Mouse (Mus musculus) hindbrain, embryonic 13.5 days (tissue): Measurements from ENCODE around the gene Ptgfrn. TPM values are rescaled to one million over a fixed set of nuclear protein-coding genes. Genes with fewer than 3 reads are reported as not detected.

Experiments used
- ATAC-seq: fragments of 200-750 bp; cut with Nextera tagmentation; 2 replicates; pipeline ENCODE4 v1.8.0; 2017; ENCODE audit warnings: moderate TSS enrichment; ENCODE audit not compliant: low FRiP score
- H3K27ac ChIP-seq: fragments of 300-500 bp; sonication (generic); 2 replicates; pipeline ENCODE4 v1.5.1; 2015; ENCODE audit warnings: inconsistent platforms, mild to moderate bottlenecking, moderate library complexity
- H3K27me3 ChIP-seq: fragments of 300-500 bp; sonication (generic); 2 replicates; pipeline ENCODE4 v1.6.1; 2015; ENCODE audit warnings: mild to moderate bottlenecking, inconsistent platforms
- H3K36me3 ChIP-seq: fragments of 300-500 bp; sonication (generic); 2 replicates; pipeline ENCODE4 v1.6.1; 2015; ENCODE audit warnings: mild to moderate bottlenecking, inconsistent platforms
- H3K4me1 ChIP-seq: fragments of 300-500 bp; sonication (generic); replicated peaks from 2 replicates; pipeline ENCODE4 v1.6.1; 2015; ENCODE audit warnings: inconsistent platforms
- H3K4me2 ChIP-seq: fragments of 300-500 bp; sonication (generic); 2 replicates; pipeline ENCODE4 v1.6.1; 2015; ENCODE audit warnings: inconsistent platforms, mild to moderate bottlenecking, moderate library complexity
- H3K4me3 ChIP-seq: fragments of 300-500 bp; sonication (generic); 2 replicates; pipeline ENCODE4 v1.5.1; 2015; ENCODE audit warnings: mild to moderate bottlenecking, inconsistent platforms
- H3K9ac ChIP-seq: fragments of 300-500 bp; sonication (generic); 2 replicates; pipeline ENCODE4 v1.6.1; 2015; ENCODE audit warnings: mild to moderate bottlenecking, inconsistent platforms
- H3K9me3 ChIP-seq: fragments of 300-500 bp; sonication (generic); 2 replicates; pipeline ENCODE4 v1.6.1; 2016; ENCODE audit warnings: inconsistent platforms
- WGBS: fragments of 180-500 bp; shearing (Covaris S2); methylation state at CpG from one replicate; pipeline ENCODE4 v1.1.7; 2015; 5-methylcytosine and 5-hydroxymethylcytosine counted together
- polyA plus RNA-seq: library from polyadenylated mRNA; unstranded; fragments of >200 nt; fragmentation: Nextera tagmentation; extraction: Ambion mirVana; gene quantifications from 2 replicates; pipeline ENCODE4 v1.2.1, GENCODE M21; 2015

Ptgfrn gene
- polyA plus RNA-seq, 1 experiment from 2014 or later, result 2.1 TPM

- Histone ChIP-seq H3K9ac (no peak overlapping the region), H3K4me2 (no peak overlapping the region), H3K4me3 (no peak overlapping the region), H3K27me3 (0 out of 2 replicates have a peak, but pooled peaks cover 12% of the 10 kb centered on the region), H3K27ac (no peak overlapping the region), H3K4me1 (peaks cover 46% of the 10 kb centered on the region), H3K9me3 (no peaks in the 10 kb centered on the region), H3K36me3 (no peaks in the 10 kb centered on the region)
- WGBS, result 34% methylated on average over 7 of the region's 7 CpGs
- ATAC-seq, result no peak
Measured at GRCm38 (mm10) chr3:101111848-101112517, 1.9 kb upstream of the Ptgfrn start.

GRCm38 (mm10) chr3:101111321-101111720 lies 1.2 kb upstream of the Ptgfrn start:
- no peak overlapping the region for H3K4me2 ChIP-seq
- no peak overlapping the region for H3K27ac ChIP-seq
- H3K9me3 ChIP-seq, result no peaks in the 10 kb centered on the region
- no peak for ATAC-seq
- H3K4me3 ChIP-seq, result no peak overlapping the region
- no peaks in the 10 kb centered on the region for H3K36me3 ChIP-seq
- H3K4me1 ChIP-seq, result peaks cover 43% of the 10 kb centered on the region
- 43% methylated on average over 10 of the region's 10 CpGs for WGBS
- H3K9ac ChIP-seq, result no peak overlapping the region
- H3K27me3 ChIP-seq, result 0 out of 2 replicates have a peak, but pooled peaks cover 12% of the 10 kb centered on the region

- peak overlapping the region; percentile 96 for H3K4me2 ChIP-seq
- no peaks in the 10 kb centered on the region for H3K36me3 ChIP-seq
- H3K4me3 ChIP-seq, result peak overlapping the region; percentile 86
- H3K9me3 ChIP-seq, result no peaks in the 10 kb centered on the region
- ATAC-seq, result peak; percentile 15
- H3K4me1 ChIP-seq, result peaks cover 41% of the 10 kb centered on the region
- no peak overlapping the region for H3K27ac ChIP-seq
- H3K9ac ChIP-seq, result peak overlapping the region; percentile 91; the same call in 1 of the 2 replicates
- H3K27me3 ChIP-seq, result 0 out of 2 replicates have a peak, but pooled peaks cover 12% of the 10 kb centered on the region
Measured at GRCm38 (mm10) chr3:101110838-101111103, 693 bp upstream of the Ptgfrn start.

GRCm38 (mm10) chr3:101109558-101110021 lies 488 bp downstream of the Ptgfrn start:
- no peaks in the 10 kb centered on the region for H3K36me3 ChIP-seq

GRCm38 (mm10) chr3:101108848-101109247 lies 1.2 kb downstream of the Ptgfrn start:
- 19% methylated on average over 5 of the region's 5 CpGs for WGBS
- Histone ChIP-seq H3K4me3 (peak overlapping the region; percentile 86), H3K27ac (no peak overlapping the region), H3K9me3 (no peaks in the 10 kb centered on the region), H3K4me1 (peaks cover 53% of the 10 kb centered on the region), H3K9ac (0 out of 2 replicates have a peak overlapping the region, but pooled peaks have one; percentile 30), H3K4me2 (peak overlapping the region; percentile 96), H3K36me3 (no peaks in the 10 kb centered on the region), H3K27me3 (0 out of 2 replicates have a peak, but pooled peaks cover 10% of the 10 kb centered on the region)
- no peak for ATAC-seq

More at GRCm38 (mm10) chr3:101109558-101110021, 488 bp downstream of the Ptgfrn start:
- peak overlapping the region; percentile 91 for H3K9ac ChIP-seq
- H3K4me1 ChIP-seq, result peaks cover 53% of the 10 kb centered on the region
- H3K4me2 ChIP-seq, result peak overlapping the region; percentile 96
- H3K9me3 ChIP-seq, result no peaks in the 10 kb centered on the region
- H3K27ac ChIP-seq, result peak overlapping the region; percentile 75
- WGBS, result under 1% methylated on average over 35 of the region's 47 CpGs
- H3K4me3 ChIP-seq, result peak overlapping the region; percentile 86
- 0 out of 2 replicates have a peak, but pooled peaks cover 12% of the 10 kb centered on the region for H3K27me3 ChIP-seq
- peak; percentile 70 for ATAC-seq

GRCm38 (mm10) chr3:101108282-101108681 lies 1.8 kb downstream of the Ptgfrn start:
- Histone ChIP-seq H3K9ac (0 out of 2 replicates have a peak overlapping the region, but pooled peaks have one; percentile 30), H3K27ac (no peak overlapping the region), H3K9me3 (no peaks in the 10 kb centered on the region), H3K4me2 (peak overlapping the region; percentile 96), H3K4me3 (peak overlapping the region; percentile 86; the same call in 1 of the 2 replicates), H3K27me3 (0 out of 2 replicates have a peak, but pooled peaks cover 10% of the 10 kb centered on the region), H3K36me3 (no peaks in the 10 kb centered on the region), H3K4me1 (peaks cover 53% of the 10 kb centered on the region)
- WGBS, result 76% methylated on average over 3 of the region's 3 CpGs
- no peak for ATAC-seq

GRCm38 (mm10) chr3:101106326-101106725 lies 3.8 kb downstream of the Ptgfrn start:
- Histone ChIP-seq H3K4me3 (no peak overlapping the region), H3K4me2 (no peak overlapping the region), H3K27me3 (0 out of 2 replicates have a peak, but pooled peaks cover 7% of the 10 kb centered on the region), H3K4me1 (peaks cover 45% of the 10 kb centered on the region), H3K27ac (no peak overlapping the region), H3K9me3 (no peaks in the 10 kb centered on the region), H3K9ac (no peak overlapping the region), H3K36me3 (no peaks in the 10 kb centered on the region)
- ATAC-seq, result no peak
- 95% methylated on average over 2 of the region's 3 CpGs for WGBS

GRCm38 (mm10) chr3:101105486-101105885 lies 4.6 kb downstream of the Ptgfrn start:
- WGBS, result 69% methylated on average over 11 of the region's 11 CpGs
- Histone ChIP-seq H3K9me3 (no peaks in the 10 kb centered on the region), H3K4me3 (no peak overlapping the region), H3K4me1 (peaks cover 38% of the 10 kb centered on the region), H3K27me3 (0 out of 2 replicates have a peak, but pooled peaks cover 7% of the 10 kb centered on the region), H3K9ac (peak overlapping the region; percentile 24; the same call in 1 of the 2 replicates), H3K4me2 (no peak overlapping the region), H3K36me3 (no peaks in the 10 kb centered on the region), H3K27ac (peak overlapping the region; percentile 58; the same call in 1 of the 2 replicates)
- ATAC-seq, result no peak

GRCm38 (mm10) chr3:101104883-101105282 lies 5.2 kb downstream of the Ptgfrn start:
- H3K4me1 ChIP-seq, result peaks cover 37% of the 10 kb centered on the region
- H3K36me3 ChIP-seq, result no peaks in the 10 kb centered on the region
- 88% methylated on average over 9 of the region's 9 CpGs for WGBS
- 0 out of 2 replicates have a peak, but pooled peaks cover 7% of the 10 kb centered on the region for H3K27me3 ChIP-seq
- no peak overlapping the region for H3K4me3 ChIP-seq
- no peaks in the 10 kb centered on the region for H3K9me3 ChIP-seq
- no peak overlapping the region for H3K9ac ChIP-seq
- no peak overlapping the region for H3K4me2 ChIP-seq
- 0 out of 2 replicates have a peak overlapping the region, but pooled peaks have one; percentile 58 for H3K27ac ChIP-seq
- ATAC-seq, result no peak

- Histone ChIP-seq H3K4me2 (no peak overlapping the region), H3K27me3 (0 out of 2 replicates have a peak, but pooled peaks cover 6% of the 10 kb centered on the region), H3K9ac (no peak overlapping the region), H3K9me3 (no peaks in the 10 kb centered on the region), H3K36me3 (no peaks in the 10 kb centered on the region), H3K27ac (no peak overlapping the region), H3K4me1 (peaks cover 38% of the 10 kb centered on the region), H3K4me3 (no peak overlapping the region)
- whole genome bisulfite sequencing, result 88% methylated on average over 9 of the region's 9 CpGs
- no peak for ATAC-seq
Measured at GRCm38 (mm10) chr3:101103770-101104169, 6.3 kb downstream of the Ptgfrn start.

GRCm38 (mm10) chr3:101102106-101102505 lies 8.0 kb downstream of the Ptgfrn start:
- Histone ChIP-seq H3K9me3 (no peaks in the 10 kb centered on the region), H3K27me3 (no peaks in the 10 kb centered on the region), H3K36me3 (no peaks in the 10 kb centered on the region), H3K4me3 (no peak overlapping the region), H3K9ac (no peak overlapping the region), H3K4me2 (no peak overlapping the region), H3K27ac (no peak overlapping the region), H3K4me1 (peaks cover 30% of the 10 kb centered on the region)
- 86% methylated on average over 7 of the region's 7 CpGs for WGBS
- ATAC-seq, result no peak

- Histone ChIP-seq H3K9me3 (no peaks in the 10 kb centered on the region), H3K27ac (no peak overlapping the region), H3K9ac (no peak overlapping the region), H3K4me2 (no peak overlapping the region), H3K36me3 (no peaks in the 10 kb centered on the region), H3K4me1 (peaks cover 27% of the 10 kb centered on the region), H3K4me3 (no peak overlapping the region), H3K27me3 (no peaks in the 10 kb centered on the region)
- WGBS, result 90% methylated on average over 7 of the region's 7 CpGs
- no peak for ATAC-seq
Measured at GRCm38 (mm10) chr3:101101184-101101583, 8.9 kb downstream of the Ptgfrn start.
